Mouse (Mus musculus): Measurements from ENCODE around the gene Lypd4.
A peak's percentile ranks its signal among the peaks of the same experiment; 100 is the strongest.
"Not testable (repeated sequence)": the region's sequence is repeated elsewhere in the genome, so short reads cannot be mapped to it uniquely, and the experiment has no call there.

The Lypd4 gene

GRCm38 (mm10) chr7:24869532-24870165, at the start of gene Lypd4, which contains the start of gene Dmrtc2:
Lypd4 (minus strand) TSS chr7:24869941.
Dmrtc2 (plus strand) TSS chr7:24870057.
- peak; percentile 94 for DNase-seq (ENCODE audit: low read depth, low spot score)

DNA sequence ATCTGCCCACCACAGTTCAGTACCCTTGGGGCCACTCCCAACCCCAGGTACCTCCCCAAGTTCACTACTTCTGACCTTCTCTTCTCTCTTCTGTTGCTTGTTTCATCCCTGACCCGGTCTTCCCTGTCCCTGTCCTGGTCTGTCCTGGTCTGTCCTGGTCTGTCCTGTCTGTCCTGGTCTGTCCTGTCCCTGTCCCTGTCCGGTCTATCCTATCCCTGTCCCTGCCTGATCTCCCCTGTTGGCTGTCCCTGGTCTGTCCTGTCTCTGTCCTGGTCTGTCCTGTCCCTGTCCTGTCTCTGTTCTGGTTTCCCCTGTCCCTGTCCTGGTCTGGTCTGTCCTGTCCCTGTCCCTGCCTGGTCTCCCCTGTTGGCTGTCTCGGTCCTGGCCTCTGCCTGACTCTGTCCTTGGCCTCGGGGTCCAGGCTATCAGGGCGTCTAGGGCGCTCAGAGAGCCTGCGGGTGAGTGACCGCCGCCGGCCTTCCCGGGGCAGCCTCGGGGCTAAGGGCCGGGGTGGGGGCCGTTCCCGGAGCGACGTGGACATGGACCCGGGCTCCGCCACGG, 49.1 kb upstream of the Lypd4 start:
- DNase-seq (ENCODE audit: low read depth, low spot score), result no peak

- no peak for DNase-seq (ENCODE audit: low read depth, low spot score)
Measured at GRCm38 (mm10) chr7:24912480-24912879, 42.7 kb upstream of the Lypd4 start.

DNA sequence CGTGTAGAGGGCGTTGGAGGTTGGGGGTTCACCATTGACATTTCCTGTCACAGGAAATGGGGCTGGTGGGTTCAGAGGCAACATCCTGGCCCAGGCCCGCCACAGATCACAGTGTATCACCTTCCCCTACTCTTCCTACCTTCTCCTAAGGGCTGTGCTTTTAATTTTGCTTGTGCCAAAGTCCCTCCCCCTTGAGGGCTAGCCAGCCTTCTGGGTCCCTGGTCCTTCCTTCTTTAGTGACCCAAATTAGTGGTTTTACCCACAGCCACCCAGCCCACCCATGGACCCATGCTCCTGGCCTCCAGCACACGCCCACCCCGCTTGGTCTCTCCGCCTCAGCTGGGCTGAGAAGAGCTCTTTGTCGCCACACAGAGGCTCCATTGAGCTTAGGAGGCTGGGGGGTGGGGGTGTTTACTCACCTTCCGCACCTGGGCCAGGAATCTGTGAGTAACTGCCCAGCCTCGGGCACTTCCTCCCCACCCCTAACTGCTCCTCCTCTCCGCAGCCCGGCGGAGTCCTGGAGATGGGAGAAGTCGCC, 37.5 kb upstream of the Lypd4 start:
- DNase-seq (ENCODE audit: low read depth, low spot score), result peak; percentile 77

GRCm38 (mm10) chr7:24906551-24906950, 36.8 kb upstream of the Lypd4 start:
- no peak for DNase-seq (ENCODE audit: low read depth, low spot score)

GRCm38 (mm10) chr7:24904936-24905335, 35.2 kb upstream of the Lypd4 start:
- peak; percentile 86 for DNase-seq (ENCODE audit: low read depth, low spot score)

DNA sequence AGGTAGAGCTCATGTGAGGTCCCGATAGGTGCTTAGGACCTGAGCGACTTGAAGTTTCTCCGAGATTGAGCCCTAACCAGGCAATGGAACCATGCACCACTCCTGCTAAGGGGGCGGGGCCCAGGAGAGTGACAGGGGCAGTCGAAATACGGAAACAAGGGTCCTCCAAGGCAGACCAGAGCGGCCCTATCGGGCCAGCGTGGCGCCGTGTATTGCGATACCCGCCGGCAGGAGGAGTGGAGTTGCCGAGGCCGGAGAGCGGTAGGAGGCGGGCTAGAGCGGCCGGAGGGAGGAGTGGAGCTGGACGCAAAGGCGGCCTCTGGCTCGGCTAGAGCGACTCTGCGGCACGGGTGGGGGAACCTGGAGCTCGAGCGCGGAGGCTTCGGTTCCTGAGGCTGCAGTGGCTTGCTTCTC, 34.3 kb upstream of the Lypd4 start:
- peak; percentile 98 for DNase-seq (ENCODE audit: low read depth, low spot score)

DNA sequence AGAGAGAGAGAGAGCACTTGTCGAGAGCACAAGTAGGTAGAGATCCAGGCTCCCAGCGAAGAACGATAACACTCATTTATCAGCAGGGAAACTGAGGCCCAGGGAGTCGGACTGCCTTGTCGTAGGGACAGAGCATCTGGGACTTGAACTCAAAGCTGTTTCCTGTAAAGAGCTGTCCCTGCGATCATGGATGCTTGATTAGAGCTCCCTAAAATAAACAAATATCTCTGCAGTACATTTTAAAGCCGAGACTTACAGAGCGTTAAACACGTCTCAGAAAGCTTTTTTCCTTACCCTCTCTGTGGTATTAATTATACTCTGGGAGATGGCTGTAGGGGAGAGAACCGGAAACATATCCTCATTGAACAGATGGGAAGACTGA, 33.7 kb upstream of the Lypd4 start:
- no peak for DNase-seq (ENCODE audit: low read depth, low spot score)

DNA sequence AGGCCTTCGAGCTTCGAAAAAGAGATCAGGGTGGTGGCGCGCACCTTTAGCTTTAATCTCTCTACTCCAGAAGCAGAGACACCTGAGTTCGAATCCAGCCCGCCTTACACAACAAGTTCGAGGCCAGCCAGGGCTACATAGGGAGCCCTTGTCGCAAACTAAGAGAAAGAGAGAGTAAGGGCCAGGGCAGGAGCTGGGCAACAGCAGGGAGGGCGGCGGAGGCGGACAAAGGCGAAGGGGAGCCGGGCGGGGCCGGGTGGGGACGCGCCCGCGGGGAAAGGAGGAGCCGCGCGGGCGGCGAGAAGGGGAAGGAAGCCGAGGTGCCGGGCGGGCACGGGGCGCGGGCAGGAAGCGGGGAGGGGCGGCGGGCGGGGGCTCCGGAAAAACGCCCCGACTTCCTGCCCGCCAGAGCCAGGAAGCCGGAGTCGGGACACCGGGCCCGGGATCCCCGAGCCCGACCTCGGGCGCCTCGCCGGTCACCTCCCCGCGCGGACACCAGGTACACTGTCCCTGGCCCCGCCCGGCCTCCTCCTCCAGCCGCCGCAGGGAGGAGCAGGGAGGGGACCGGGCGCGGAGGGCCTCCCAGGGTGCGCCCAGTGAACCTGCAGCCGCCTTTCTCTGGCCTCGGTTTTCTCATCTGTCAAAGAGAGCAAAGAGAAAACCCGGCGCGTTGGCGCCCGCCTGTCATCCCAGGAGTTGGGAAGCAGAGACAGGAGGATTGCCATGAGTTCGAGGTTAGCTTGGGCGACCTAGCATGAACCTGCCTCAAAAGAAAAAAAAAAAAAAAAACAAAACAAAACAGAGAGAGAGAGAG, 33.1 kb upstream of the Lypd4 start, which contains the start of gene Arhgef1:
Gene Arhgef1 (plus strand): TSS at position 283 of the 814 bp plus-strand sequence.
- DNase-seq (ENCODE audit: low read depth, low spot score), result peak; percentile 57

GRCm38 (mm10) chr7:24902264-24902629, 32.5 kb upstream of the Lypd4 start:
- no peak for DNase-seq (ENCODE audit: low read depth, low spot score)

DNA sequence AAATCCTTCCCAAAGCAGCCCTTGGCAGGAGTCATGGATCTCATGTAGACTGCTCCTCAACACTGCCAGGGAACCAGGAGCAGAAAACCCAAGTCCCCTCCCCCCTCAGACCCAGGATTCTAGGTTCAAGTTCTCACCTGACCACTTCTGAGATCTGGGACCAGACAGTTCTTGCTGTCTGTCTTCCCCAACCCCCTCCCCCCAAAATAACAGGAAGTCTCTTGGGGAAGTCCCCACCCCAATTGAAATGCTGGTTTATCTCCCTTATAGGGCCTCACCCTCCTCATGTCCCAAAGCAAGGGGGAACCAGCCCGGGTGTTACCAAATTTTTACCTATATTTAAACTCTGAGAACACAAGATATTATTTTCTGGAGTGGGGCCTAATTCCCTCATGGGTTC, 32.1 kb upstream of the Lypd4 start:
- no peak for DNase-seq (ENCODE audit: low read depth, low spot score)

- no peak for DNase-seq (ENCODE audit: low read depth, low spot score)
Measured at GRCm38 (mm10) chr7:24901114-24901513, 31.4 kb upstream of the Lypd4 start.

DNA sequence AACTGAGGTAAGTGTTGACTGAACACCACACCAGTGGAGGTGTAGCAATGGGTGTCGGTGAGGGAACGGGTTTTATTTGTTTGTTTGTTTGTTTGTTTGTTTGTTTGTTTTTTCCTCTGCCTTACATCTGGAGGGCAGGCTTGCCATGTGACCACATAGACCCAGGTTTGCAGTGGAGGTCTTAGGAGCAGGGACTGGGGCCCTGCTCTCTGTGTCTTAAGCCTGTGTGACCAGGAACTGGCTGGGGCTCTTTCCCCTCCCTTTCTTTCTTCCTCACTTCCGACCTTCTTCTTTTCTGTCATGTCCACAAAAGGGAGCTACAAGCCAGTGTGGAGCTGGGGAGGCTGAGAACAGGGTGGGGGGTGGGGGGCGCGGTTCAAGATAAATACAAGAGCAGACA, 28.2 kb upstream of the Lypd4 start:
- no peak for DNase-seq (ENCODE audit: low read depth, low spot score)

DNA sequence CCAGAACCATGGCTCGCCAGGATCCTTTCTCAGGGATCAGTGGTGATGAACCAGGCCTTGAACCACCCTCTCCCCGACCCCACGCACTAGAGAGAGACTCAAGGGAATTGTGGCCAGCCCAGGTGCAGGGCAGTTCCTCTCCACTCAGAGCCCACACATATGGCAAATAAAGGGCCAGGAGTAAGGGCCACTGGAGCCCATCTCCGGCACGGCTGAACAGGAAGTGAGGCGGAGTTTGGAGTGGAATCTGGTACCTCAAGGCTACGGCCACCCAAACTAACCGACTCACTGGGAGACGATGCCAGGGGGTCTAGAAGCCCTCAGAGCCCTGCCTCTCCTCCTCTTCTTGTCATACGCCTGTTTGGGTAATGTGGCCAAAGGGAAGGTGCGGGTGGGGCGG, 27.5 kb upstream of the Lypd4 start, which contains the start of gene Cd79a:
Gene Cd79a (plus strand): TSS at position 158 of the 400 bp plus-strand sequence.
- peak; percentile 37 for DNase-seq (ENCODE audit: low read depth, low spot score)

DNA sequence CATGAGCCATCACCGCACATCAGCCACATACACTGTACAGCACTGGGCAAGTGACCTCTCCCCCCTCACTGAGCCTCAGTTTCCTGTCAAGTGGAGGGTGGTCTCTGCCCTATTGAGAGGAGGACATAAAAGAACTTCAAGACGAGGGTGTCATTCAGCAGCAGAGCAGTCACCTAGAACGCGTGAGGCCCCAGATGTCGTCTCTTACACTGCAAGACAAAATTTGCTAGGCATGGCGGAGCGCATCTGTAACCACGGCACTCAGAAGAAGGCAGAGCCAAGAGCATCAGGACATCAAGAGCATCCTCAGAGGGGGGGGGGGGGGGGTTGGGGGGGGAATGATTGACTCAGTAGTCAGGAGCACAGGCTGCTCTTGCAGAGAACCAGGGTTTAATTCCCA, 26.5 kb upstream of the Lypd4 start:
- peak; percentile 40 for DNase-seq (ENCODE audit: low read depth, low spot score)

DNA sequence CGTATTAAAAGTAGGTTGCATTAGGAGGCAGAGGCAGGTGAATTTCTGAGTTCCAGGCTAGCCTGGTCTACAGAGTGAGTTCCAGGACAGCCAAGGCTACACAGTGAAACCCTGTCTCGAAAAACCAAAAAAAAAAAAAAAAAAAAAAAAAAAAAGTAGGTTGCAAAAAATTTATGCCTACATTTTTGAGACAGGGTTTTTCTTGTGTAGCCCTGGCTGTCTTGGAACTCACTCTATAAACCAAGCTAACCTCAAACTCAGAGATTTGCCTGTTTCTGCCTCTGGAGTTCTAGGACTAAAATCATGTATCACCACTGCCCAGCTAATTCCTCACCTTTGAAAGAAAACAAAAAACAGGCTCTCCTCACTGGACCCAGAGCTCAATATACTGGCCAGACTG, 26.0 kb upstream of the Lypd4 start:
- DNase-seq (ENCODE audit: low read depth, low spot score), result not testable (repeated sequence)

DNA sequence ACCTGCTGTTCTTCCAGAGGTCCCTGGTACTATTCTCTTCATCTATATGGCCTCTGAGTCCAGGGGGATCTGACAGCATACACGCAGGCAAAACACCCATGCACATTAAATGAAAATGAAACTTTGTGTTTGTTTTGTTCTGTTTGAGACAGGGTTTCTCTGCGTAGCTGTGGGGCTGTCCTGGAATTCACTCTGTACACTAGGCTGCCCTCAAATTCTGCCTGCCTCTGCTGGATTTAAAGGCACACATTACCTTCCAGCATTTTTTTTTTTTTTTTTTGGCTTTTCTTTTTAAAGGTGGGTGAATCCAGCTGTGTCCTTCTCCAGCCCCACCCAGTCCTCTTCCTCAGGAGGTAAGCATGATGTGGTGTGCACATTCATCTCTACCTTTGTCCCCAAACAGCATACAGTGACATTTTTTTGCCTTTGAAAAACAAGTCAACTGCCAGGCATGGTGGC, 22.4 kb upstream of the Lypd4 start:
- DNase-seq (ENCODE audit: low read depth, low spot score), result peak; percentile 58

DNA sequence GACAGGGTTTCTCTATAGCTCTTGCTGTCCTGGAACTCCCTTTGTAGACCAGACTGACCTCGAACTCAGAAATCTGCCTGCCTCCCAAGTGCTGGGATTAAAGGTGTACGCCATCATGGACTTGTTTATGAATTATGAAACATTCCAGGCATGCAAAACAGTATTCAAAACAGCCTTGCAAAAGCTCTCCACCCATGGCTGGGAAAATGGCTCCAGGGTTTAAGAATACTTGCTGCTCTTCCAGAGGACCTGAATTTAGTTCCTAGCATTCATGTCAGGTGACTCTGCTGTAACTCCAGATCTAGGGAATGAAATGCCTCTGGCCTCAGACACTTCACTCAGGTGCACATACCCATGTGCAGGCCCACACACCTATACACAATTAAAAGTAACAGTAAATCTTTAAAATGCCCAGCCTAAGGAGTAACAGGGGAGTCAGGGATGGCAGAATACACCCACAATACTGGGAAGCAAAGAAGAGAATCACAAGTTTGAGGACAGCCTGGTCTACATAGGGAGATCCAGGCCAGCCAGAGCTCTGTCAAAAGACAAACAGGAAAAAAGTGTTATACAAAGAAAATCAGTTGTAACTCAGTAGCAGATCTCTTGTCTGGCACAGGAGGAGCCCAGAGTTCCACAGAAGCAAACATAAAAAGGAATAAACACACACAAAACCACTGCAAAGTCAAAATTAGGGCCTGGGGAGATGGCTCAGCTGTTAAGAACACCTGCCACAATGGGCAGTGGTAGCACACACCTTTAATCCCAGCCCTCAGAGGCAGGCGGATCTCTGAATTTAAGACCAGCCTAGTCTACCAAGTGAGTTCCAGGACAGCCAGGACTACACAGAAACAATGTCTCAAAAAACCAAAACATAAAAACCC, 21.7 kb upstream of the Lypd4 start:
- DNase-seq (ENCODE audit: low read depth, low spot score), result peak; percentile 42

GRCm38 (mm10) chr7:24890281-24891216, 20.8 kb upstream of the Lypd4 start:
- peak; percentile 95 for DNase-seq (ENCODE audit: low read depth, low spot score)
